Mouse (Mus musculus) CH12.LX (cell line): Measurements from ENCODE around the gene Slbp. TPM values are rescaled to one million over a fixed set of nuclear protein-coding genes. Genes with fewer than 3 reads are reported as not detected.

Experiments
- DNase-seq: peaks from one replicate; pipeline ENCODE4 v3.0.0-alpha.2; 2013; ENCODE audit errors: extremely low read depth
- H3K27ac ChIP-seq: 2 replicates; pipeline ENCODE4 v1.5.1; 2012; ENCODE audit warnings: low read depth, mild to moderate bottlenecking, control low read depth, moderate library complexity; ENCODE audit not compliant: insufficient read depth
- H3K27me3 ChIP-seq: replicated peaks from 2 replicates; pipeline ENCODE3; 2012; ENCODE audit warnings: inconsistent platforms
- H3K36me3 ChIP-seq, 2 experiments: replicated peaks in 1 of 2; 2 replicates each; pipeline versions ENCODE3 to v1.6.1; 2012; ENCODE audit warnings: inconsistent platforms in 1 of 2, low read length in 1 of 2, mild to moderate bottlenecking in 1 of 2, mixed read lengths in 1 of 2, moderate library complexity in 1 of 2; ENCODE audit not compliant: control insufficient read depth in 1 of 2, insufficient read depth in 1 of 2
- H3K4me1 ChIP-seq, 2 experiments: 2 replicates each; pipeline ENCODE4 v1.6.1; 2012; ENCODE audit warnings: inconsistent platforms in 1 of 2, moderate library complexity in 1 of 2; ENCODE audit not compliant: insufficient read depth in 2 of 2, control insufficient read depth in 1 of 2
- H3K4me2 ChIP-seq: 2 replicates; pipeline ENCODE4 v1.6.1; 2012; ENCODE audit warnings: low read depth, mild to moderate bottlenecking, control low read depth; ENCODE audit not compliant: poor library complexity, insufficient read depth, severe bottlenecking
- H3K4me3 ChIP-seq, 3 experiments: fragments of 150-350 bp in 1 of 3; sonication (generic) in 1 of 3; replicated peaks in 1 of 3; 2 replicates each; pipeline versions ENCODE3 to v1.5.1; 2011 to 2012; ENCODE audit warnings: low read depth in 2 of 3, low read length in 2 of 3, mild to moderate bottlenecking in 2 of 3, moderate library complexity in 2 of 3, control low read depth in 1 of 3, improper control_type of control experiment in 1 of 3, inconsistent platforms in 1 of 3, mixed read lengths in 1 of 3; ENCODE audit not compliant: poor library complexity in 1 of 3
- H3K79me2 ChIP-seq: replicated peaks from 2 replicates; pipeline ENCODE4 v1.6.1; 2012; ENCODE audit warnings: mild to moderate bottlenecking, moderate library complexity; ENCODE audit not compliant: control insufficient read depth, poor library complexity, insufficient read depth, severe bottlenecking; ENCODE audit errors: extremely low read depth
- H3K9ac ChIP-seq: 2 replicates; pipeline ENCODE4 v1.6.1; 2012; ENCODE audit warnings: low read depth, mild to moderate bottlenecking, control low read depth, moderate library complexity; ENCODE audit not compliant: insufficient read depth
- H3K9me3 ChIP-seq: replicated peaks from 2 replicates; pipeline ENCODE3; 2012; ENCODE audit warnings: low read length, inconsistent platforms, mixed read lengths
- BHLHE40 ChIP-seq: IDR thresholded peaks from 2 replicates; pipeline ENCODE4 v1.6.1; 2011; ENCODE audit warnings: mild to moderate bottlenecking, low read depth, low read length, improper control_type of control experiment
- CHD1 ChIP-seq: IDR thresholded peaks from 2 replicates; pipeline ENCODE4 v1.6.1; 2012; ENCODE audit warnings: low read depth, low read length, improper control_type of control experiment, inconsistent platforms
- CHD2 ChIP-seq: IDR thresholded peaks from 2 replicates; pipeline ENCODE4 v1.6.1; 2011; ENCODE audit warnings: low read length, improper control_type of control experiment
- CTCF ChIP-seq, 2 experiments: IDR thresholded peaks in 1 of 2; conservative IDR thresholded peaks in 1 of 2; 2 replicates each; pipeline ENCODE4 v1.5.1; 2011 to 2012; ENCODE audit warnings: low read depth in 2 of 2, low read length in 2 of 2, improper control_type of control experiment in 1 of 2, inconsistent platforms in 1 of 2, mild to moderate bottlenecking in 1 of 2, moderate library complexity in 1 of 2
- E2F4 ChIP-seq: IDR thresholded peaks from 2 replicates; pipeline ENCODE4 v1.6.1; 2011; ENCODE audit warnings: low read depth, low read length, improper control_type of control experiment; ENCODE audit not compliant: insufficient replicate concordance
- ELF1 ChIP-seq: IDR thresholded peaks from 2 replicates; pipeline ENCODE4 v1.6.1; 2014; ENCODE audit warnings: low read depth, mild to moderate bottlenecking, inconsistent platforms, low read length, improper control_type of control experiment
- EP300 ChIP-seq: IDR thresholded peaks from 2 replicates; pipeline ENCODE4 v1.6.1; 2011; ENCODE audit warnings: low read length, improper control_type of control experiment
- ETS1 ChIP-seq: conservative IDR thresholded peaks from 2 replicates; pipeline ENCODE4 v1.6.1; 2012; ENCODE audit warnings: low read depth, mild to moderate bottlenecking, inconsistent platforms, low read length, improper control_type of control experiment, moderate library complexity
- HCFC1 ChIP-seq: IDR thresholded peaks from 2 replicates; pipeline ENCODE4 v1.6.1; 2012; ENCODE audit warnings: low read depth, mild to moderate bottlenecking, inconsistent platforms, low read length, improper control_type of control experiment
- JUN ChIP-seq: IDR thresholded peaks from 2 replicates; pipeline ENCODE4 v1.6.1; 2011; ENCODE audit warnings: low read depth, mild to moderate bottlenecking, low read length, improper control_type of control experiment, moderate library complexity; ENCODE audit not compliant: insufficient read depth
- JUND ChIP-seq: conservative IDR thresholded peaks from 2 replicates; pipeline ENCODE4 v1.6.1; 2011; ENCODE audit warnings: low read depth, low read length, improper control_type of control experiment
- KAT2A ChIP-seq: IDR thresholded peaks from 2 replicates; pipeline ENCODE4 v1.6.1; 2012; ENCODE audit warnings: low read length, improper control_type of control experiment, inconsistent platforms; ENCODE audit not compliant: insufficient replicate concordance
- MAFK ChIP-seq: IDR thresholded peaks from 2 replicates; pipeline ENCODE4 v1.6.1; 2011; ENCODE audit warnings: low read length, improper control_type of control experiment; ENCODE audit not compliant: insufficient replicate concordance
- MAX ChIP-seq: IDR thresholded peaks from 2 replicates; pipeline ENCODE4 v1.6.1; 2011; ENCODE audit warnings: low read length, improper control_type of control experiment
- MXI1 ChIP-seq: IDR thresholded peaks from 2 replicates; pipeline ENCODE4 v1.6.1; 2011; ENCODE audit warnings: mild to moderate bottlenecking, low read depth, low read length, improper control_type of control experiment
- MYC ChIP-seq: IDR thresholded peaks from 2 replicates; pipeline ENCODE4 v1.6.1; 2011; ENCODE audit warnings: low read depth, mild to moderate bottlenecking, improper control_type of control experiment, low read length
- NELFE ChIP-seq: IDR thresholded peaks from 2 replicates; pipeline ENCODE4 v1.6.1; 2011; ENCODE audit warnings: low read depth, low read length, improper control_type of control experiment
- NRF1 ChIP-seq: IDR thresholded peaks from 2 replicates; pipeline ENCODE4 v1.6.1; 2014; ENCODE audit warnings: low read depth, mild to moderate bottlenecking, inconsistent platforms, low read length, improper control_type of control experiment, moderate library complexity
- PAX5 ChIP-seq: IDR thresholded peaks from 2 replicates; pipeline ENCODE4 v1.6.1; 2012; ENCODE audit warnings: low read length, inconsistent platforms, mixed read lengths
- POLR2A ChIP-seq: IDR thresholded peaks from 2 replicates; pipeline ENCODE4 v1.6.1; 2011; ENCODE audit warnings: low read depth, mild to moderate bottlenecking, improper control_type of control experiment, low read length
- POLR2AphosphoS2 ChIP-seq: IDR thresholded peaks from 2 replicates; pipeline ENCODE4 v1.6.1; 2011; ENCODE audit warnings: low read depth, low read length, improper control_type of control experiment
- RAD21 ChIP-seq: IDR thresholded peaks from 2 replicates; pipeline ENCODE4 v1.6.1; 2011; ENCODE audit warnings: low read depth, mild to moderate bottlenecking, low read length, improper control_type of control experiment, moderate library complexity
- RCOR1 ChIP-seq: conservative IDR thresholded peaks from 2 replicates; pipeline ENCODE4 v1.6.1; 2012; ENCODE audit warnings: low read depth, mild to moderate bottlenecking, inconsistent platforms, low read length, improper control_type of control experiment
- SIN3A ChIP-seq: IDR thresholded peaks from 2 replicates; pipeline ENCODE4 v1.6.1; 2012; ENCODE audit warnings: low read length, improper control_type of control experiment, inconsistent platforms
- TBP ChIP-seq: conservative IDR thresholded peaks from 2 replicates; pipeline ENCODE4 v1.6.1; 2011; ENCODE audit warnings: low read depth, low read length, improper control_type of control experiment
- TCF12 ChIP-seq: IDR thresholded peaks from 2 replicates; pipeline ENCODE4 v1.6.1; 2014; ENCODE audit warnings: low read depth, mild to moderate bottlenecking, inconsistent platforms, low read length, improper control_type of control experiment
- USF1 ChIP-seq: IDR thresholded peaks from 2 replicates; pipeline ENCODE4 v1.6.1; 2014; ENCODE audit warnings: low read depth, mild to moderate bottlenecking, inconsistent platforms, low read length, improper control_type of control experiment
- USF2 ChIP-seq: conservative IDR thresholded peaks from 2 replicates; pipeline ENCODE4 v1.6.1; 2011; ENCODE audit warnings: low read depth, low read length, improper control_type of control experiment
- ZC3H11A ChIP-seq: IDR thresholded peaks from 2 replicates; pipeline ENCODE4 v1.6.1; 2012; ENCODE audit warnings: low read depth, mild to moderate bottlenecking, inconsistent platforms, low read length, improper control_type of control experiment
- ZKSCAN1 ChIP-seq: IDR thresholded peaks from 2 replicates; pipeline ENCODE4 v1.6.1; 2012; ENCODE audit warnings: low read depth, inconsistent platforms, low read length, improper control_type of control experiment, borderline replicate concordance
- ZMIZ1 ChIP-seq: IDR thresholded peaks from 2 replicates; pipeline ENCODE4 v1.6.1; 2012; ENCODE audit warnings: low read depth, mild to moderate bottlenecking, inconsistent platforms, low read length, improper control_type of control experiment
- dilution Hi-C: fragments of 300-500 bp; cut with MboI; formaldehyde crosslinking; loops from 2 replicates; pipeline ENCODE4 v1.14.3; 2020; ENCODE audit warnings: low sequenced_read_pairs; ENCODE audit not compliant: extremely low pct_unique_long_range_greater_than_20kb, extremely low pct_ligation_motif_present
- in situ Hi-C: fragments of 300-500 bp; cut with MboI; formaldehyde crosslinking; loops from 3 replicates; pipeline ENCODE4 v1.14.3; 2019; ENCODE audit warnings: low sequenced_read_pairs, low pct_ligation_motif_present, low pct_unique_long_range_greater_than_20kb, mixed read lengths
- polyA plus RNA-seq: library from polyadenylated mRNA; unstranded; fragments of >175 nt; gene quantifications from 2 replicates; pipeline ENCODE4 v1.2.1, GENCODE M21; 2012; ENCODE audit warnings: low read depth; ENCODE audit not compliant: insufficient read length
- total RNA-seq, 2 experiments: library from RNA; depleted of rRNA; stranded (reverse); fragments of 300-350 nt in 1 of 2; fragments of >200 nt in 1 of 2; gene quantifications; 2 replicates each; pipeline ENCODE4 v1.2.3; 2012 to 2014

The Slbp gene
- total and polyA plus RNA-seq, 3 experiments = 85.4 to 263 (median 117) TPM

DNA sequence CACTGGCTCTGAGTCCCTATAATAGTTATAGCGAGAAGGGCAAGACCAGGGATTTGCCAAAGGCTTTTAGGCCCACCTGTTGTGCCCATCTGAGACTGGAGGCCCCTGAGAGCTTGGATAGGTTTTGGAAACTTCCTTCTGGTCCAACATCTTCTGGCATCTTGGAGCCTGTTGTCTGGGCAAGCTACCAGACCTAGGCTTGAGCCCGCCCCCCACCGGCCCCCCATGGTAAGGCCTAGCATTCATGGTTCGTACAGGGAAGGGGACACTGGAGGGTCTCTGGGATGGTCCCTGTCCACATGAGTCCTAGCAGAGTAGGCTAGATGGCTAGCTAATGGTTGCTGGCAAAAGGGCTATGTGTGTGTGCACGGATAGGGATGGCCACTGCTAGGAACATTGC is 46.3 kb upstream of the Slbp start:
- H3K79me2 ChIP-seq = no peaks in the 10 kb centered on the region
- no peak overlapping the region for H3K27ac ChIP-seq
- in situ Hi-C loops (no loop called here), dilution Hi-C loops (no loop called here)
- H3K36me3 ChIP-seq = no peaks in the 10 kb centered on the region
- peaks cover 82% of the 10 kb centered on the region for H3K27me3 ChIP-seq
- H3K9me3 ChIP-seq = no peaks in the 10 kb centered on the region
- no peak for TF ChIP-seq USF1
- no peak for TF ChIP-seq JUN
- no peak for TF ChIP-seq ETS1
- no peak for TF ChIP-seq ZC3H11A
- no peak for TF ChIP-seq SIN3A
- TF ChIP-seq EP300 = no peak
- no peak for TF ChIP-seq NELFE
- no peak for TF ChIP-seq CHD1
- no peak for TF ChIP-seq MAFK
- TF ChIP-seq BHLHE40 = no peak
- TF ChIP-seq TBP = no peak
- no peak for TF ChIP-seq USF2
- TF ChIP-seq RCOR1 = no peak
- TF ChIP-seq HCFC1 = no peak
- TF ChIP-seq MYC = no peak
- TF ChIP-seq MXI1 = no peak
- TF ChIP-seq KAT2A = no peak
- no peak for TF ChIP-seq POLR2AphosphoS2
- no peak for TF ChIP-seq PAX5
- H3K4me2 ChIP-seq = no peak overlapping the region
- DNase-seq = no peak
- H3K4me1 ChIP-seq = peaks cover 12 to 25% of the 10 kb centered on the region in 2 experiments
- no peak overlapping the region for H3K9ac ChIP-seq
- H3K4me3 ChIP-seq = no peak overlapping the region

GRCm38 (mm10) chr5:33697947-33698512 is 45.7 kb upstream of the Slbp start:
- Histone ChIP-seq H3K9me3 (no peaks in the 10 kb centered on the region), H3K27me3 (peaks cover 85% of the 10 kb centered on the region), H3K4me3 (no peak overlapping the region), H3K4me2 (no peak overlapping the region), H3K79me2 (no peaks in the 10 kb centered on the region), H3K4me1 (peaks cover 12 to 25% of the 10 kb centered on the region in 2 experiments), H3K9ac (no peak overlapping the region), H3K36me3 (no peaks in the 10 kb centered on the region), H3K27ac (no peak overlapping the region)
- in situ Hi-C loops = no loop called here
- TF ChIP-seq E2F4 (no peak), RCOR1 (no peak), POLR2A (no peak), ELF1 (no peak), EP300 (no peak), ZKSCAN1 (no peak), ETS1 (no peak), NRF1 (no peak), SIN3A (no peak), PAX5 (no peak), ZMIZ1 (no peak), JUND (no peak), CTCF (conservative IDR thresholded peaks at IDR 0.05 in 1 of 2, IDR thresholded peaks at IDR 0.05 in 1 of 2; ENCODE audit: low read depth in 2 of 2, low read length in 2 of 2) (no peak), TCF12 (no peak), MYC (no peak), CHD2 (no peak), JUN (no peak), RAD21 (no peak), MAX (no peak)
- DNase-seq = no peak
- dilution Hi-C loops = no loop called here
